Mouse (Mus musculus) MEL (cell line): ENCODE data around the gene Atp5k. TPM values are rescaled to one million over a fixed set of nuclear protein-coding genes. Genes with fewer than 3 reads are reported as not detected.

Experiments
- DNase-seq: peaks from one replicate; pipeline ENCODE4 v3.0.0; 2011; ENCODE audit warnings: low read depth, low spot score
- H3K27ac ChIP-seq: 2 replicates; pipeline ENCODE4 v1.5.1; 2012; ENCODE audit warnings: low read depth, mild to moderate bottlenecking, control low read depth, low read length, moderate library complexity; ENCODE audit not compliant: control insufficient read depth
- H3K27me3 ChIP-seq, 2 experiments: fragments of 150-350 bp in 1 of 2; sonication (generic) in 1 of 2; 2 replicates each; pipeline ENCODE4 v1.6.1; 2012; ENCODE audit warnings: low read length in 2 of 2, mild to moderate bottlenecking in 2 of 2, improper control_type of control experiment in 1 of 2, moderate library complexity in 1 of 2; ENCODE audit not compliant: insufficient read depth in 2 of 2, control insufficient read depth in 1 of 2
- H3K36me3 ChIP-seq, 2 experiments: 2 replicates each; pipeline ENCODE4 v1.6.1; 2012 to 2014; ENCODE audit warnings: low read length in 2 of 2, improper control_type of control experiment in 1 of 2, inconsistent platforms in 1 of 2, mild to moderate bottlenecking in 1 of 2; ENCODE audit not compliant: insufficient read depth in 2 of 2, control insufficient read depth in 1 of 2
- H3K4me1 ChIP-seq, 2 experiments: fragments of 150-350 bp in 1 of 2; sonication (generic) in 1 of 2; 2 replicates each; pipeline ENCODE4 v1.6.1; 2012; ENCODE audit warnings: low read length in 2 of 2, improper control_type of control experiment in 1 of 2, mild to moderate bottlenecking in 1 of 2; ENCODE audit not compliant: insufficient read depth in 2 of 2, control insufficient read depth in 1 of 2
- H3K4me3 ChIP-seq, 2 experiments: fragments of 150-350 bp in 1 of 2; sonication (generic) in 1 of 2; 2 replicates each; pipeline ENCODE4 v1.5.1; 2012; ENCODE audit warnings: low read depth in 2 of 2, low read length in 2 of 2, mild to moderate bottlenecking in 2 of 2, moderate library complexity in 2 of 2, control low read depth in 1 of 2, improper control_type of control experiment in 1 of 2; ENCODE audit not compliant: control insufficient read depth in 1 of 2, insufficient read depth in 1 of 2
- H3K79me2 ChIP-seq: 2 replicates; pipeline ENCODE4 v1.6.1; 2012; ENCODE audit warnings: mild to moderate bottlenecking, low read length, moderate library complexity; ENCODE audit not compliant: control insufficient read depth, poor library complexity, insufficient read depth
- H3K9ac ChIP-seq: 2 replicates; pipeline ENCODE4 v1.6.1; 2012; ENCODE audit warnings: low read depth, mild to moderate bottlenecking, control low read depth, low read length, moderate library complexity; ENCODE audit not compliant: control insufficient read depth, poor library complexity, severe bottlenecking
- H3K9me3 ChIP-seq: fragments of 150-350 bp; sonication (generic); replicated peaks from 2 replicates; pipeline ENCODE4 v1.6.1; 2012; ENCODE audit warnings: mild to moderate bottlenecking, low read length, improper control_type of control experiment, moderate library complexity; ENCODE audit not compliant: insufficient read depth
- EP300 ChIP-seq, 2 experiments: IDR thresholded peaks; 2 replicates each; pipeline ENCODE4 v1.6.1; 2011; ENCODE audit warnings: improper control_type of control experiment in 2 of 2, low read length in 2 of 2, low read depth in 1 of 2, mild to moderate bottlenecking in 1 of 2
- GATA1 ChIP-seq: IDR thresholded peaks from 2 replicates; pipeline ENCODE4 v1.6.1; 2011; ENCODE audit warnings: low read depth, low read length, improper control_type of control experiment
- MEF2A ChIP-seq: IDR thresholded peaks from 2 replicates; pipeline ENCODE4 v1.6.1; 2014; ENCODE audit warnings: low read depth, mild to moderate bottlenecking, inconsistent platforms, low read length, improper control_type of control experiment; ENCODE audit not compliant: poor library complexity, insufficient replicate concordance, severe bottlenecking; ENCODE audit errors: extremely low read depth
- MXI1 ChIP-seq: IDR thresholded peaks from 2 replicates; pipeline ENCODE4 v1.6.1; 2011; ENCODE audit warnings: mild to moderate bottlenecking, low read depth, low read length, improper control_type of control experiment
- NELFE ChIP-seq: IDR thresholded peaks from 2 replicates; pipeline ENCODE4 v1.6.1; 2011; ENCODE audit warnings: low read depth, low read length, improper control_type of control experiment
- POLR2A ChIP-seq, 2 experiments: IDR thresholded peaks; 2 replicates each; pipeline ENCODE4 v1.6.1; 2011 to 2012; ENCODE audit warnings: low read length in 2 of 2, mild to moderate bottlenecking in 2 of 2, control low read depth in 1 of 2, improper control_type of control experiment in 1 of 2, low read depth in 1 of 2, moderate library complexity in 1 of 2; ENCODE audit not compliant: control insufficient read depth in 1 of 2, insufficient read depth in 1 of 2, poor library complexity in 1 of 2
- POLR2AphosphoS5 ChIP-seq: IDR thresholded peaks from 2 replicates; pipeline ENCODE4 v1.6.1; 2012; ENCODE audit warnings: low read depth, borderline replicate concordance, mild to moderate bottlenecking, inconsistent platforms, low read length, moderate library complexity, mixed read lengths
- RAD21 ChIP-seq: IDR thresholded peaks from 2 replicates; pipeline ENCODE4 v1.6.1; 2011; ENCODE audit warnings: mild to moderate bottlenecking, low read depth, low read length, improper control_type of control experiment
- SMC3 ChIP-seq: IDR thresholded peaks from 2 replicates; pipeline ENCODE4 v1.6.1; 2011; ENCODE audit warnings: low read depth, low read length, improper control_type of control experiment
- TAL1 ChIP-seq: IDR thresholded peaks from 2 replicates; pipeline ENCODE4 v1.6.1; 2012; ENCODE audit warnings: mild to moderate bottlenecking, inconsistent platforms, low read length, moderate library complexity, mixed read lengths
- TCF12 ChIP-seq: IDR thresholded peaks from 2 replicates; pipeline ENCODE4 v1.6.1; 2014; ENCODE audit warnings: low read depth, mild to moderate bottlenecking, inconsistent platforms, low read length, improper control_type of control experiment, moderate library complexity
- UBTF ChIP-seq: IDR thresholded peaks from 2 replicates; pipeline ENCODE4 v1.6.1; 2012; ENCODE audit warnings: low read depth, mild to moderate bottlenecking, inconsistent platforms, low read length, improper control_type of control experiment, moderate library complexity, borderline replicate concordance; ENCODE audit not compliant: insufficient read depth
- USF1 ChIP-seq: IDR thresholded peaks from 2 replicates; pipeline ENCODE4 v1.6.1; 2014; ENCODE audit warnings: low read depth, mild to moderate bottlenecking, inconsistent platforms, low read length, improper control_type of control experiment, moderate library complexity
- ZC3H11A ChIP-seq: IDR thresholded peaks from 2 replicates; pipeline ENCODE4 v1.6.1; 2012; ENCODE audit warnings: low read depth, mild to moderate bottlenecking, inconsistent platforms, low read length, improper control_type of control experiment
- ZKSCAN1 ChIP-seq: IDR thresholded peaks from 2 replicates; pipeline ENCODE4 v1.6.1; 2012; ENCODE audit warnings: low read depth, mild to moderate bottlenecking, inconsistent platforms, low read length, improper control_type of control experiment, moderate library complexity
- ZMIZ1 ChIP-seq: IDR thresholded peaks from 2 replicates; pipeline ENCODE4 v1.6.1; 2012; ENCODE audit warnings: low read depth, mild to moderate bottlenecking, inconsistent platforms, low read length, improper control_type of control experiment, moderate library complexity
- ZNF384 ChIP-seq: IDR thresholded peaks from 2 replicates; pipeline ENCODE4 v1.6.1; 2012; ENCODE audit warnings: low read depth, mild to moderate bottlenecking, inconsistent platforms, low read length, improper control_type of control experiment
- polyA plus RNA-seq, 2 experiments: library from polyadenylated mRNA; stranded (reverse) in 1 of 2; unstranded in 1 of 2; fragments of >175 nt in 1 of 2; fragments of >200 nt in 1 of 2; gene quantifications; 2 replicates each; pipeline versions ENCODE4 v1.2.1 to v1.2.4; 2012; ENCODE audit warnings: low replicate concordance in 2 of 2, low read depth in 1 of 2; ENCODE audit not compliant: insufficient read length in 2 of 2, insufficient read depth in 1 of 2, missing spikeins in 1 of 2
- total RNA-seq: library from RNA; depleted of rRNA; stranded (reverse); fragments of 300-350 nt; gene quantifications from 2 replicates; pipeline ENCODE4 v1.2.3, GENCODE M21; 2012

The Atp5k gene
- total and polyA plus RNA-seq, 3 experiments, result 329 to 801 TPM; not detected in 1

DNA sequence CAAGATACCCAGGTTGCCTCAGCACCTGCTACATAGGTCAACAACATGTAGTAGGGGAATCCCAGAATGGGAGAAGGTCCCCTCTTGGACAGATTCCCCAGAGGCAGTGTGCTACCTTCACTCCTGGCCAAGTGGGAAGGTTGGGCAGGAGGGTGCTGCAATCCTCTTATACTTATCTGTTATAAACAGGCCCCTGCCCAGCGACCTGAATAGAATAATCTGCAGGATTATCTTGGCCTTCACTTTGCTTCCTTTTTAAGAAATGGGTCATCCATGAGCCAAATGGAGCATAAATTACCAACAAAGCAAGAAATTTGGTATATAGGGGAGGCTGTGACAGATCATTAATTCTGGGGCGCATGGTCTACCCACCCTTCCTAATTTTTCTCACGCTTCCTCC lies 44.5 kb downstream of the Atp5k start:
- Histone ChIP-seq H3K79me2 (no peaks in the 10 kb centered on the region), H3K27ac (no peak overlapping the region)
- TF ChIP-seq TCF12 (peak; percentile 59; the same call in 1 of the 2 replicates), MEF2A (no peak), EP300 (IDR thresholded peaks at IDR 0.05; ENCODE audit: low read depth in 1 of 2, low read length in 2 of 2) (peak; percentile 50 to 56), TAL1 (peak; percentile 38; the same call in 1 of the 2 replicates), GATA1 (peak; percentile 32; the same call in 1 of the 2 replicates), ZKSCAN1 (no peak), ZC3H11A (no peak)
- TF ChIP-seq, all 39 proteins: peak for 4
- Histone ChIP-seq H3K36me3 (no peaks in the 10 kb centered on the region), H3K9me3 (no peaks in the 10 kb centered on the region), H3K4me3 (no peak overlapping the region), H3K4me1 (peaks cover 0 to 3% of the 10 kb centered on the region in 2 experiments; a peak in 1 of 4 replicates), H3K9ac (no peak overlapping the region), H3K27me3 (no peaks in the 10 kb centered on the region)
- DNase-seq, result peak; percentile 12

GRCm38 (mm10) chr5:108388201-108388600 lies 46.0 kb downstream of the Atp5k start, which contains the start of gene Pde6b:
Gene Pde6b (plus strand): TSS chr5:108388391.
- Histone ChIP-seq H3K27me3 (no peaks in the 10 kb centered on the region), H3K27ac (no peak within 1 kb of the TSS), H3K79me2 (no peaks in the 10 kb centered on the region), H3K9ac (no peak within 1 kb of the TSS), H3K4me1 (peaks cover 0 to 3% of the 10 kb centered on the region in 2 experiments; a peak in 1 of 4 replicates), H3K4me3 (no peak within 1 kb of the TSS), H3K9me3 (no peaks in the 10 kb centered on the region)
- no peak for DNase-seq
- no peak for TF ChIP-seq POLR2A (IDR thresholded peaks at IDR 0.05; ENCODE audit: control insufficient read depth in 1 of 2, insufficient read depth in 1 of 2, low read depth in 1 of 2, low read length in 2 of 2, poor library complexity in 1 of 2)
- TF ChIP-seq POLR2AphosphoS5, result no peak
- no peak for TF ChIP-seq EP300 (IDR thresholded peaks at IDR 0.05; ENCODE audit: low read depth in 1 of 2, low read length in 2 of 2)
- no peak for TF ChIP-seq ZNF384
- no peak for TF ChIP-seq UBTF
- TF ChIP-seq MXI1, result no peak
- TF ChIP-seq SMC3, result no peak
- no peak for TF ChIP-seq RAD21
- no peak for TF ChIP-seq NELFE
- no peak for TF ChIP-seq USF1
- TF ChIP-seq ZMIZ1, result no peak
- TF ChIP-seq TCF12, result no peak
- TF ChIP-seq, all 39 proteins: peak for 0
- H3K36me3 ChIP-seq, result no peaks in the 10 kb centered on the region
